Mouse (Mus musculus): ENCODE data around the gene Tmsb15l. TPM values are rescaled to one million over a fixed set of nuclear protein-coding genes. Genes with fewer than 3 reads are reported as not detected.

Tmsb15l gene
- polyA plus RNA-seq, 1 experiment, result not detected

DNA sequence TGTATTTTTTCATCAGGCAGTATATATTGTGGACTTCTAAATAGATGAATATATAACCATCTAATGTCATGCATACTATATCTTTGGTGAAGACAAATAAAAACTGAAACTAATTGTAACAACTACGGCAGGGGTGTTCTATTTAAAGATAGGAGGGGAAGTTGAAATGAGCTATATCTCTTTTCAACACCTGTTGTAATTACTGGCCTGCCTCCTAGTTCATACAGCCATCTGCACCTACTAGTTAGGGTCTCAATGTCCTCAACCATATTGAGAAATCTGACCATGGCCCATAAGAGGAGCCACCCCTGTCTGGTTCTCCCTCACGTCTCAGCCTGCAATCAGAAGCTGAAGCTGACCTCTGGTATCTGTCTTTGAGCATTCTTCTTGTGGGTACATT is 19.6 kb upstream of the Tmsb15l start:
- Histone ChIP-seq H3K79me2 (ENCODE audit: control insufficient read depth, insufficient read depth) (no peaks in the 10 kb centered on the region), H3K4me3 (no peak overlapping the region), H3K27me3 (ENCODE audit: control insufficient read depth, insufficient read depth, insufficient read length) (no peaks in the 10 kb centered on the region), H3K4me2 (ENCODE audit: low read depth) (no peak overlapping the region), H3K36me3 (ENCODE audit: control insufficient read depth, insufficient read depth) (no peaks in the 10 kb centered on the region), H3ac (ENCODE audit: control insufficient read depth, insufficient read length) (no peak overlapping the region)
- TF ChIP-seq E2F4 (IDR thresholded peaks at IDR 0.05; ENCODE audit: insufficient read depth), result no peak

DNA sequence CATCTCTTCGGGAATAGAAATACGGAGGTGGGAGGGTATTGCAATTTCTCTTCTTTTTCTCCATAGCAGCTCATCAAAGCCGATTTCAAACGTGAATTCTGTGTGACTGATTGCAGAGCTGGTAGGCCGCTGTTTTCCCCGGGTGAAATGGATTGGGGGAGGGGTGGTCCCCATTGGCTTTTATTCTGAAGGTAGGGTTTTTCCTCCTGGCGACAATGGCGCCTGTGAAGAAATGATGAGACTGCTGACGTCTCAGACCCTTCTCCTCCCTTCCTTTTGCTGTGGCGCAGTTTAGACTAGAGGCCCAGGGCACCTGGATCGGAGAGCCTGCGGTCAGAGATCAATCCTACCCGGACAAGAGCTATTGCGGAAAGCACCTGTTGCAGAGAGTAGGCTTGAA is 17.0 kb upstream of the Tmsb15l start:
- H3K79me2 ChIP-seq (ENCODE audit: control insufficient read depth, insufficient read depth), result no peaks in the 10 kb centered on the region
- H3K27me3 ChIP-seq (ENCODE audit: control insufficient read depth, insufficient read depth, insufficient read length), result no peaks in the 10 kb centered on the region
- no peak overlapping the region for H3K4me2 ChIP-seq (ENCODE audit: low read depth)
- TF ChIP-seq POLR2A (IDR thresholded peaks at IDR 0.05; ENCODE audit: insufficient read length, low read depth), result no peak
- no peak for TF ChIP-seq POLR2AphosphoS2 (IDR thresholded peaks at IDR 0.05; ENCODE audit: insufficient read length, low read depth)
- no peak for TF ChIP-seq MAX (IDR thresholded peaks at IDR 0.05; ENCODE audit: low read depth)
- TF ChIP-seq USF1 (IDR thresholded peaks at IDR 0.05; ENCODE audit: low read depth), result no peak
- TF ChIP-seq TCF12 (IDR thresholded peaks at IDR 0.05; ENCODE audit: insufficient read depth, poor library complexity, severe bottlenecking), result no peak
- TF ChIP-seq TCF3 (IDR thresholded peaks at IDR 0.05; ENCODE audit: insufficient read length, low read depth), result no peak
- no peak for TF ChIP-seq REST (IDR thresholded peaks at IDR 0.05; ENCODE audit: insufficient read depth, insufficient read length)
- no peak for TF ChIP-seq E2F4 (IDR thresholded peaks at IDR 0.05; ENCODE audit: insufficient read depth)
- TF ChIP-seq CEBPB (IDR thresholded peaks at IDR 0.05; ENCODE audit: insufficient read depth, poor library complexity, severe bottlenecking), result no peak
- no peak for TF ChIP-seq MYOG (IDR thresholded peaks at IDR 0.05; ENCODE audit: control insufficient read depth in 1 of 3, insufficient read depth in 1 of 3, insufficient read length in 2 of 3, low read depth in 2 of 3)
- no peak for TF ChIP-seq SRF (IDR thresholded peaks at IDR 0.05; ENCODE audit: control insufficient read depth, insufficient read length, low read depth)
- no peak for TF ChIP-seq MYOD1 (IDR thresholded peaks at IDR 0.05; ENCODE audit: control insufficient read depth in 1 of 3, insufficient read length in 2 of 3, low read depth in 2 of 3)
- no peak overlapping the region for H3ac ChIP-seq (ENCODE audit: control insufficient read depth, insufficient read length)
- no peaks in the 10 kb centered on the region for H3K36me3 ChIP-seq (ENCODE audit: control insufficient read depth, insufficient read depth)
- H3K4me3 ChIP-seq, result no peak overlapping the region

DNA sequence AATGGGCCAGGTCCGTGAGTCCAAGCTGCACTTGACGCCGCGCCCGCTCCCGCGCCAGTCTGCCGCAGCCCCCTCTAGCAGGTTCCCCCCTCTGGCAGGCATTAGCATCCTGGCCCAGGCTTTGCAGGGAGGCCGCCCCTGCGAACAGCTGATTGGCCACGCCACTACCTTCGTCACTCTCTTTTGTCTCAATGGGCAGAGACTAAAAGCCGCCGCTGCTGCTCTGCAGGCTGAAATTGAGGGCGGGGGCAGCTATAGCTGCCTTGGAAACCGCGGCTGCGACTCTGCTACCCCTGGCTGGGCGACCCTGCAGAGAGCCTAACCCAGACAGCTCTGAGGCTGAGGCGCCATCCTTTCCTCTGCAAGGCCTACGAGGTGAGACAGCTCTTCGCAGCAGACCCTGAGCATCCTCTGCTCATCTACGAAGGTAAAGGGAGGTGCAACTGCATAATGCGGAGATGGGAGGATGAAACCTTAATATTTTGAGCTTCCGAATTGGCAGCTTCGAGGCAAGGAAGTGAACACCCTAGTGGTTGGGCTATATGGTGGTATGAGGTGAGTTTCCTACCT is 16.4 kb upstream of the Tmsb15l start, which contains the start of gene Zcchc18:
Zcchc18 (plus strand) TSS at position 178 of the 570 bp plus-strand sequence.
- Histone ChIP-seq H3K36me3 (ENCODE audit: control insufficient read depth, insufficient read depth) (no peaks in the 10 kb centered on the region), H3K79me2 (ENCODE audit: control insufficient read depth, insufficient read depth) (no peaks in the 10 kb centered on the region), H3K4me2 (ENCODE audit: low read depth) (no peak within 1 kb of the TSS), H3K27me3 (ENCODE audit: control insufficient read depth, insufficient read depth, insufficient read length) (no peaks in the 10 kb centered on the region), H3ac (ENCODE audit: control insufficient read depth, insufficient read length) (no peak within 1 kb of the TSS), H3K4me3 (no peak within 1 kb of the TSS)
- TF ChIP-seq CEBPB (IDR thresholded peaks at IDR 0.05; ENCODE audit: insufficient read depth, poor library complexity, severe bottlenecking), result no peak
- TF ChIP-seq TCF12 (IDR thresholded peaks at IDR 0.05; ENCODE audit: insufficient read depth, poor library complexity, severe bottlenecking), result no peak
- no peak for TF ChIP-seq TCF3 (IDR thresholded peaks at IDR 0.05; ENCODE audit: insufficient read length, low read depth)
- no peak for TF ChIP-seq POLR2AphosphoS2 (IDR thresholded peaks at IDR 0.05; ENCODE audit: insufficient read length, low read depth)
- no peak for TF ChIP-seq MYOG (IDR thresholded peaks at IDR 0.05; ENCODE audit: control insufficient read depth in 1 of 3, insufficient read depth in 1 of 3, insufficient read length in 2 of 3, low read depth in 2 of 3)
- TF ChIP-seq SRF (IDR thresholded peaks at IDR 0.05; ENCODE audit: control insufficient read depth, insufficient read length, low read depth), result no peak
- TF ChIP-seq REST (IDR thresholded peaks at IDR 0.05; ENCODE audit: insufficient read depth, insufficient read length), result no peak
- no peak for TF ChIP-seq E2F4 (IDR thresholded peaks at IDR 0.05; ENCODE audit: insufficient read depth)
- TF ChIP-seq MYOD1 (IDR thresholded peaks at IDR 0.05; ENCODE audit: control insufficient read depth in 1 of 3, insufficient read length in 2 of 3, low read depth in 2 of 3), result no peak
- TF ChIP-seq POLR2A (IDR thresholded peaks at IDR 0.05; ENCODE audit: insufficient read length, low read depth), result no peak
- TF ChIP-seq MAX (IDR thresholded peaks at IDR 0.05; ENCODE audit: low read depth), result no peak
- no peak for TF ChIP-seq USF1 (IDR thresholded peaks at IDR 0.05; ENCODE audit: low read depth)

DNA sequence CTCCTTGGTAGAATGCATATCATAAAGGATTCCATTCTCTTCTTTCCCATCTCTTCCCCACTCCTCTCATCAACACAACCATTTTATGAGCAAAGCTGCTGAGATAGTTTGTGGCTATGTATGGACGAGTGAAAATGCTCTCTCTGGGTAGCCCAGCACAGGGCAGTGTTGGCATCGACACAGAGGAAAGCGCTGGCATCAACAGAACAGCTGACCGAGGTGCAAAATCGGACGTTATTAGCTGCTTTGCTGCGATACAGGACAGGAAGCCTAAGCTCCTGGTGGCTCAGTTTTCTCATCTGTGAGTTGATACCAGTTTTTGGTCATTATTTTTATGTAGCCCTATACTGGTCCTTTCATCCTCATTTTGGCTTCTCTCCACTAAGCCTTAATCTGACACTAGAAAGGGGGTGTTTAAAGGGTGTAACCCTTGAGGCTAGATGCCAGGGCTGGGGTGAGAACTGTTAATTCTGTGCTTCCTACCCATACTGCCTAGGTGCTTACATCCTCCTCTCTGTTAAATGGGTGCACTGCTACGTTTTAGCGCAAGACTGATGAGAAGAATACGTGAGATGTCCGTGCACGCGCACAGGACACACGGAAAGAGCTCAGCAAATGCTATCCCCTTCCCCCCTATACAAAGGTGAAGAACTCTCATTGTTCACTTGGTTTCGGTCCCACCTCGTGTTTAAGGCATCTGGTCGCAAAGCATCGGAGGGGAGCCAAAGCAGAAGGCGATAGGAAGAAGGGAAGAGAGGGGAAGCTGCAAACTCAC is 15.7 kb upstream of the Tmsb15l start:
- no peak overlapping the region for H3K4me3 ChIP-seq
- H3K27me3 ChIP-seq (ENCODE audit: control insufficient read depth, insufficient read depth, insufficient read length), result no peaks in the 10 kb centered on the region
- H3K4me2 ChIP-seq (ENCODE audit: low read depth), result no peak overlapping the region
- TF ChIP-seq MAX (IDR thresholded peaks at IDR 0.05; ENCODE audit: low read depth) (no peak), TCF12 (IDR thresholded peaks at IDR 0.05; ENCODE audit: insufficient read depth, poor library complexity, severe bottlenecking) (no peak), MYOG (IDR thresholded peaks at IDR 0.05; ENCODE audit: control insufficient read depth in 1 of 3, insufficient read depth in 1 of 3, insufficient read length in 2 of 3, low read depth in 2 of 3) (no peak), SRF (IDR thresholded peaks at IDR 0.05; ENCODE audit: control insufficient read depth, insufficient read length, low read depth) (no peak), CEBPB (IDR thresholded peaks at IDR 0.05; ENCODE audit: insufficient read depth, poor library complexity, severe bottlenecking) (no peak), REST (IDR thresholded peaks at IDR 0.05; ENCODE audit: insufficient read depth, insufficient read length) (no peak), MYOD1 (IDR thresholded peaks at IDR 0.05; ENCODE audit: control insufficient read depth in 1 of 3, insufficient read length in 2 of 3, low read depth in 2 of 3) (no peak), TCF3 (IDR thresholded peaks at IDR 0.05; ENCODE audit: insufficient read length, low read depth) (no peak), E2F4 (IDR thresholded peaks at IDR 0.05; ENCODE audit: insufficient read depth) (no peak), POLR2AphosphoS2 (IDR thresholded peaks at IDR 0.05; ENCODE audit: insufficient read length, low read depth) (no peak), POLR2A (IDR thresholded peaks at IDR 0.05; ENCODE audit: insufficient read length, low read depth) (no peak), USF1 (IDR thresholded peaks at IDR 0.05; ENCODE audit: low read depth) (no peak)
- no peaks in the 10 kb centered on the region for H3K79me2 ChIP-seq (ENCODE audit: control insufficient read depth, insufficient read depth)
- no peak overlapping the region for H3ac ChIP-seq (ENCODE audit: control insufficient read depth, insufficient read length)
- H3K36me3 ChIP-seq (ENCODE audit: control insufficient read depth, insufficient read depth), result no peaks in the 10 kb centered on the region

Data from myocyte (in vitro differentiated cells).